Mouse (Mus musculus): ENCODE data around the gene Elovl2.

GRCm38 (mm10) chr13:41212558-41213322, 7.5 kb downstream of the Elovl2 start:
- TF ChIP-seq POLR2A (IDR thresholded peaks at IDR 0.05; ENCODE audit: extremely low read depth, insufficient read depth, low read length), result no peak
- no peak for TF ChIP-seq CTCF (IDR thresholded peaks at IDR 0.05; ENCODE audit: extremely low read depth, insufficient read depth, low read length)

Data from cortical plate, adult 2 months (tissue).